Mouse (Mus musculus): ENCODE results near the gene Ola1. TPM values are rescaled to one million over a fixed set of nuclear protein-coding genes. Genes with fewer than 3 reads are reported as not detected.

The Ola1 gene
- total RNA-seq, 2 experiments from 2014 or later = 25.9 to 28.9 TPM

DNA sequence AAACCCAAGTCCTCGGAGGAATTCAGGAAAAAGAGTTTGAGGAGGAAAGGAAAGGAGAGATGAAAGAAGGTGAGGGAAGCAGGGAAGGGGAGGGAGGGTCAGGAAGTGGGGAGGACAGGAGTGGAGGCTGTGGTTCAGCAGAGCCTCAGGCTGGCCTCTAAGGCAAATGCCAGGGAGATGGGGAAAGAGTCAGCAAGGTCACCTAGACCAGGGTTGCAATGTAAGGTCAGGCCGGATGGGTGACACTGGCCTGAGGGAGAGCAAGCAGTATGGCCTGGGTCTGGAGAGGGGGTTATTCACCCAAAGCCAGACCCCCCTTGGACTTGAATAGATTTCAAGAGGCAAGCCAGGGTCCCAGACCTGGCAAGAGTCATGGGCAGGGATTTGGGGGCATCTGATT lies 147.5 kb downstream of the Ola1 start:
- no peak for ATAC-seq (replicated peaks; ENCODE audit: low FRiP score, poor library complexity, severe bottlenecking)

DNA sequence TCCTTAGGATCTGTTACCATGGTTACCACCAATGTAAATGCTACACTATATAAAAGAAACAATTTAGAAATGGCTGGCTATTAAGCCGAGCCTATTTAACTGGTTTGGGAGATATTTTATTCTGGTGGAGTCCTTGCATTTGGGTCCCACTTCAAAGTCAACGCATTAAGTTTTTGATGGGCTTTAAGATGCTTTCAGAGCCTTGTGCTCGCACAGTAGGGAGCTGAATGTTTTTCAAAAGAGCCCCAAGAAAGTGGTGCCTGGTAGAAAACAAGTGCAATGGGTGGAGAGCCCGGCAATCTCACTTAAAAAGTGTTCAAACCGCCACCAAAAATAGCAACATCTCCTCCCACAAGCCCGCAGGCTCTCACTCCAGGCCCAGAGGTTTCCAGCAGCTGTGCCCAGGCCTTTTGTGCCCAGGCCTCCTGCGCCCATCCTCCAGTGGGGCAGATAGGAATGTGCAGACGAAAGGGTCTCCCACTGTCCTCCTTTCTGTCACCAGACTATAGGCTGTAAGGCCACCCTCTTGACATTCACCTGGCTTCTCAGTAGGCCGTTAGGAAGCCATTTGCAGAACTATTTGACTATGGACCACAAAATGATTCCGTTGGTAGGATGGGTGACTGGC lies 148.2 kb downstream of the Ola1 start:
- ATAC-seq (replicated peaks; ENCODE audit: low FRiP score, poor library complexity, severe bottlenecking) = no peak

DNA sequence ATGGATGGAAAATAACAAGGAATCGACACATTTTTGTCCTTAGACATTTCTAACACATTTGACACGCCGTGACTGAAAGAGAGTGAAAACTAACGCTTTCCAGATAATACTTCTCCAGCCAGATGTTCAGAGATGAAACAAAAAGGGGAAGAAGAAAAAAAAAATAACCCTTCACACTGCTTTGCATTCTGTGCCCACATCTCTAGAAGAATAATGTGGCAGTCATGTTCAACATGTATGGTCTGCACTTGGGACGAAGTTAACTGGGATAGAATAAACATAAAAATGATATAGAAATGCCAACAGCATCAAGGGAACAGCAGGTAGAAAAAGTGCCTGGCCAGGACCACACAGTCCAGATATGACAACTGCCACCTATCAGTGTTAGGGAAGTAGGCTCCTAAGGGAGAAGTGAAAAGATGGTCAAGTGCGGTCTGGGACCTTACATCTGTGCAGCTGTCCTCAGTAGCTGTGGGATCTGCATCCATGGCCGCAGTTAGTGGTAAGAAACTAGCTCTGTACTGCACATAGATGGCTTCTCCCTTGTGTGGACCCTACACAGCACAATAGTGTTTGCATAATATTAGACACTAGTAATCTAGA lies 149.4 kb downstream of the Ola1 start:
- ATAC-seq (replicated peaks; ENCODE audit: low FRiP score, poor library complexity, severe bottlenecking) = no peak

DNA sequence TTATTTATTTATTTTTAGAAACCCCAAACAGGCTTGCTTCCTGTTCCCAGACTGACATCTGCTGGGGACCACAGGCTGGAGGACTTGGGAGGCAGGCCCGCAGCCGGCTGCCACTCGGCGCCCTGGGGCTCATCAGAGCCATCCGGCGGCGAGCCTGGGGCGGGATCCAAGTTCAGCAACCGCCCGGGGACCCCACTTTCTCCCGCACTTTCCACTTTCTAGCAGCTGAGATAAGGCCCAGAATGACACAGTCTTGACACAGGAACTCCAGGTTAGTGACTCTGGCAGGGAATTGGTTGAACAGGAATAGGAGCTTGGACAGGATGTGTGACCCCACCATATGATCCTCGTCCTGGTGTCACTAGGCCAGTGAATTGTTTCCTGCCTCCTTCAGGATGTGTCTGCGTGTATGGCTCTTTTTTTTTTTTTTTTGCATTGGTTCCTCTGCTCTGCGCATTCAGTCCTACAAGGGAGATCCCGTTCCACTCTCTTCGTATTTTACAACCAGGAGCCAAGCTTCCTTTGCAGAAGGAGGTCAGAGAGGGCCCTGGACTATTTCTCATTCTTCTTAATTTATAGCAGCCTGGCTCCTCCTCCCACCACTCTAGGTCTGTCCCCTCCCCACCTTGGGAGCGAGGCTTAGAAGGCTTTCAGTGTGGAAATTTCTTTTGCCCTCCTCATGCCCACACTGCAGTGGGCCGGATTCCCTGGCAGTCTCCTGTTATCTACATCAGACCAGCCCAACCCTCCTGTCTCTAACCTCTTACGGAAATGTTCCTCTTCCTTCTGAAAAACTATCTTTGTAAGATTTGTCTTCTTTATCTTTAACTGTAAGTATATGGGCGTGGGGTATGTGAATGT lies 152.2 kb downstream of the Ola1 start:
- peak; percentile 58; the same call in 1 of the 2 replicates for ATAC-seq (replicated peaks; ENCODE audit: low FRiP score, poor library complexity, severe bottlenecking)

DNA sequence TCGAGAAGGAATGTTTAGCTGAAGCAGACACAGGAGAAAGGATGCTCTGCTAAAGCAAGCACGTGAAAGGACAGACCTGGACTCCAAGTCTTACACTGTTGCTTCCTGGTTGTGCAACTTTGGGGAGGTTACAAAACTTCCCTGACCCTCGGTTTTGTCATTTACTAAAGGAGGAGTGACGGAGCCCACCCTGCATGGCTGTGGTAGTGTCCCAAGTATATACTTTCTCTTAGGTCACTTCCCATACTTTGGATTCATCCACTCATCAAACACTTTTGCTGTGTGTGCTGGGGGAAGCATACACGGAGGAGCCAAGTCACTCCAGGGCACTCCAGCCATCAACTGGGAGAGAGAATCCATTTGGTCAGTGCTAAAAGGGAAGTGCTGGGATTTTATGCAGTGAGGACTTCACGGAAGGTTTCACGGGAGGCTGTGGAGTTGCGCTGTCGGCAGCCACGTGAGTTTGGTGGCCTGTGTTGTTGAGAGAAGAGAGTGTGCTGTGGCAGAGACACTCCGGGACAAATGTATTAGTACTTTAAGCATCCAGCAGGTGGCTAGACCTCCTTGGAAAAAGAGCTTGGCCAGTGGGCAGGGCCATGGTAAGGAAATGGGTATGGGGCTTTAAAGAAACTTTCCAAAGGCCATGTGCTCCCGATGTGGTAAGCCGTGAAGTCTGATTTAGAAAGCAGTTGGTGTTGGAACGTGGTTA lies 154.7 kb downstream of the Ola1 start:
- no peak for ATAC-seq (replicated peaks; ENCODE audit: low FRiP score, poor library complexity, severe bottlenecking)

DNA sequence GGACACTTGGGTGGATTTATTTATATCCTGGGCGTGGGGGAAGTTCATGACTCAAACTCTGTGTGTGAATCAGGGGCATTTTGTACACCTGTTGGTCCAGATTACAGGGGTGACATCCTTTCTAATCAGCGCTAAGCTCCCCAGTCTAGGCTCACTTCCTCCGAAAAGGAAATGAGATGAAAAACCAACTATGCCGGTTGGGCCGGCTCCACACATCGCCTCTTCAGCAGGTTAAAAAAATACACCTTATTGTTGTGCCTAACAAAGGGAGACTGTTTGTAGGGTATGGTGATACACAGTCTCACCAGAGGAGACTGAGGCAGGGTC lies 158.5 kb downstream of the Ola1 start:
- no peak for ATAC-seq (replicated peaks; ENCODE audit: low FRiP score, poor library complexity, severe bottlenecking)

DNA sequence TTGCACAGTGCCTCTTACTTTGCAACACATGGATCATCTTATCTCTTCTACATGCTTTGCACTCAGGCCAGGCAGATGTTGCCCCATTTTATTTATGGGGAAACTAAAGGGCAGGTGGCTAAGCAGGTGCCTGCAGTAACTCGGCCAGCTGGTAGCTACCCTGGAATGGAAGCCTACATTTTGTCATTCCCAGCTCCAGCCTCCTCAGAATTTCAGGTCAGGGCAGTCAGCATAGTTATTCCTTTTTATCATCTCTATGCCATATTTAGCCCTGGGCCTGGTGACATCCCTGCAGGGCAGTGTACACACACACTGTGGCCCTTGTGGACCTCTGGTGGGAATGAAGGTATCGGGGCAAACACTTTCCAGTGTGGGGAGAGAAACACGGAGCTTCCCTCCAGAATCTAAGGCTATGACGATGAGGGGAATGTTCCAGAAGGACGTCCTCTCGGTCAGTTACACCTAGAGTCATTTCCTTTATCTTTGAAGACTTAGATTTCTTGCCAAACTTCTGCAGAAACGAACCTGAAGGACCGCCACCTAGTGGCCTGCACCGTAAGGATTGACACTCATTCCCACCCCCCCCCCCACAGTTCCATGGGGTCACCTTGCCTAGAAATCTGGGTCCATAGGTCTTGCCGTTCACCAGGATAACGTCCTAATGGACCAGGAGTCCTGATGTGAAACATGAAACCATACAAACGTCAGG lies 159.0 kb downstream of the Ola1 start:
- ATAC-seq (replicated peaks; ENCODE audit: low FRiP score, poor library complexity, severe bottlenecking) = peak; percentile 41; the same call in 1 of the 2 replicates

DNA sequence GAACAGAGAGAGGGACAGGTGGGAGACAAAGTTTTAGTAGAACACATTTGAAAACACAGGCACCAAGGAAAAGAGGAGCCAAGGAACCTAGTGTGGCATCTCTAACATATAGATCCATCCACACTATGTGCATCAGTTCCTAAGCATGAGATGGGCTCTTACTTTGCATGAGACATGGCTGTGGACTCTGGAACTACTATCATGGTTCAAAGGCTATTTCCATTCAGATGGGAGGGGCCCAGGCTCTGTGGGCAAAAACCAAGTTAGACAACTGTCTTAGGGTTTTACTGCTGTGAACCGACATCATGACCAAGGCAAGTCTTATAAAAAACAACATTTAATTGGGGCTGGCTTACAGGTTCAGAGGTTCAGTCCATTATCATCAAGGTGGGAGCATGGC lies 160.4 kb downstream of the Ola1 start:
- ATAC-seq (replicated peaks; ENCODE audit: low FRiP score, poor library complexity, severe bottlenecking) = peak; percentile 51; the same call in 1 of the 2 replicates

DNA sequence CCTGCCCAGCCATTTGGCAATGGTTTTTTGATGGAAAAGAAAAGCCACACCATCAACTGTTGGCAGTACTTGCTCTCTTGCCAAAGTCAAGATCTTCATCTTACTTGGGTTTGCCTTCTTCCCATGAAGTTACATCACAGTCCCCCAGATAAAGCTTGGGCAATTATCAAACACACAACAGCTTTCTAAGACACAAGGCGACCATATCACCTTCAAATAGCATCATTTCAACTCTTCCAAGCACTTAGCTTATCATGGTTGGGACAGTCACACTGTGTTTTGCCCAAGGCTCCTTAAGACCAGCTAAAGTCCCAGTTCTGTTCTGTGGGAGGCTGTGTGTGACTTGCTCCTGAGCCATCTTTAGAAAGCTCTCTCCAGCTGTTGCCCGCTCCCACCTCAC lies 161.1 kb downstream of the Ola1 start:
- no peak for ATAC-seq (replicated peaks; ENCODE audit: low FRiP score, poor library complexity, severe bottlenecking)

DNA sequence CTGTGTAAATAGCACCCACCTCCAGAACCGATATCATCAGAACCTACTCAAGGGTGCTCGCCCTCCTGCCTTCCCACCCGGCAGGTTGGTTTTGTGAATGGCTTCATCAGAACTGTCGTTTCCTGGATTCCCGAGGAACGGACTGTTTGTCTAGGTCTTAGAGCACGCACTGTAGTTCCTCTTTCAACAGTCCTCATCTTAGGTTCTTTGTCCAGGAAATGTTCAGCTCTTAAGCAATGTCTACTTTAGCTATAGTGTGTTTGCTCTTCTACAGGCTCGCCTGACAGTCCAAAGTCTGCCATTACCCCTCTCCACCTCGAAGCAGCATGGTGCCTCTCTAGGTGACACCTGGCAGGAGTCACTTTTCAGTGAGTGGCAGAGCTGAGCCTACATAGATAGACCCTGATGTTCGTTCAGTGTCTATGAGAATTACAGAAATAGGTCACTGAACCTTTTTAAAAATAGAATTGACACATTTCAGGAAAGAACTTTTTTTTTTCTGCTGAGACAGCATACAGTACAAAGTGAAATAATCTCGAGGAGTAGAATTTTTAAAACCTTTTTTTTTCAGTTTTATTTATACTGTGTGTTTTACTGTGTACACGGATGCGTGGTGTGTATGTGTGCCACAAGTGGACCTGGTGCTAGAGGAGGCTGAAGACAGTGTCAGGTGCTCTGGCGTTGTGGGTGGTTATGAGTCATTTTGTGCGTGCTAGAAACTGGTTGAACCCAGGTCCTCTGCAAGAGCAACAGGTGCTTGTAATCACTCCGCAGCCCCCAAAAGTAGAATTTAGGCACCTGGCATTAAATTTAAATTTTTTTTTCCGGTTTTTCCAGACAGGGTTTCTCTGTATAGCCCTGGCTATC lies 162.4 kb downstream of the Ola1 start:
- ATAC-seq (replicated peaks; ENCODE audit: low FRiP score, poor library complexity, severe bottlenecking) = no peak

DNA sequence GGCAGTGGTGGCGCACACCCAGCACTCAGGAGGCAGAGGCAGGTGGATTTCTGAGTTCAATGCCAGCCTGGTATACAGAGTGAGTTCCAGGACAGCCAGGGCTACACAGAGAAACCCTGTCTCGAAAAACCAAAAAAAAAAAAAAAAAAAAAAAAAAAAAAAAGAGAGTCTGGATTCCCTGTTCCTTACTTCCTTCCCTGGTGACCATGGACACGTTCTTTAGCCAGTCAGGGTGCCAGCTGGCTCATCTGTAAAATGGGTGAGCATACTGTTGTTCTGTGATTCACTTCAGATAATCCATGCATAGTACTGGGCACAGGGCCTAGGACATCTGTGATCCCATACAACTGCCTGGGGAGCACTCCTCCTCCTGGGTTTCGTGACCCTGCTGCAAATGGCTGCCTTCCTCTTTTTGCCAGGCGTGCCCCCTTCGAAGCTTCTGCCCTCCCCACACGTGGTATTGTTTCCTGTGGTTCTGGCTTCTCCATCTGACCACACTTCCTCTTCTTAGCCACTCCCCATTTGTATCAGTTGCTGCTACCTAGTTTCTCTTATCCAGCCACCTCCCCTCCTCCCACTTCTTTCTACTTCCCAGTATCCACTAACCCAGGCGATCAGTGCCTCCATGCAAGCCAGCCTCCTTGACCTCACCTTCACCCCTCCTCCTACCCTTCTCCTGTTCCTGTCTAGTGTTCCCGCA lies 164.8 kb downstream of the Ola1 start:
- ATAC-seq (replicated peaks; ENCODE audit: low FRiP score, poor library complexity, severe bottlenecking) = no peak

DNA sequence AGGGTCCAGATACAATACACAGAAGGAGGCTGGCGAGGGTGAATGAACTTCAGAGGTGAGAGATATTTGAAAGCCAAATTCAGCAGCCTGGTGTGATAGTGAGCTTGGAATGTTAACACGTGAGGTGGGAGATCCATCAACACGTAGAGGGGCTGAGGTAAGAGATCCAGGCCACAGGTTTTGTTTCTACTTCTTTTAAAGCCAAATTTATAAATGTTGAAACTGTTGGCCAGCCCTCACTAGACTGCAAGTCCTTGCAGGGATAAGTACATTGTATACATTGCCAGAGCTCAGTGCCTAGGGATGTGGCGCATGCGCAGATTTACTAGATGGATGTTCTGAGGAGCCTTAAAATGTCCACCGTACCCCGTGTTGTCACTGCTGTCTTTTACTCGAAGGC lies 168.3 kb downstream of the Ola1 start:
- no peak for ATAC-seq (replicated peaks; ENCODE audit: low FRiP score, poor library complexity, severe bottlenecking)

DNA sequence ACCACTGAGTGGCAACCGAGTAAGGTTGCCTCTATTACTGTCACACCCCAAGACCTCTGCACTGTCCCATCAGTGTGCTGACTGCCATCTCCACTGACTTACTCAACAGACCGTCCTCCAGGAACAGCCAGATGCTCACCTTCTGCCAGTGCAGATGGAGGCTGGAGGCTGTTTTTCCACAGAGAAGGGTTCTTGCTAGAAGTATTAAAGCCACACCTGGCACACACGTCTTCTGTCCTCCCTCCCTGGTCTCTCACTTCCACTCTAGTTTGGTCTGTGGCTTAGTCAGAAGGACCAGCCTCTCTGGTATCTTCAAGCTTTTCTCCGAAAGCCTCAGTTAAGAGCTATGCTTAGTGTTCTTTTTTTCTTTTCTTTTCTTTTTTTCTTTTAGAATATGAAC lies 168.7 kb downstream of the Ola1 start:
- no peak for ATAC-seq (replicated peaks; ENCODE audit: low FRiP score, poor library complexity, severe bottlenecking)

DNA sequence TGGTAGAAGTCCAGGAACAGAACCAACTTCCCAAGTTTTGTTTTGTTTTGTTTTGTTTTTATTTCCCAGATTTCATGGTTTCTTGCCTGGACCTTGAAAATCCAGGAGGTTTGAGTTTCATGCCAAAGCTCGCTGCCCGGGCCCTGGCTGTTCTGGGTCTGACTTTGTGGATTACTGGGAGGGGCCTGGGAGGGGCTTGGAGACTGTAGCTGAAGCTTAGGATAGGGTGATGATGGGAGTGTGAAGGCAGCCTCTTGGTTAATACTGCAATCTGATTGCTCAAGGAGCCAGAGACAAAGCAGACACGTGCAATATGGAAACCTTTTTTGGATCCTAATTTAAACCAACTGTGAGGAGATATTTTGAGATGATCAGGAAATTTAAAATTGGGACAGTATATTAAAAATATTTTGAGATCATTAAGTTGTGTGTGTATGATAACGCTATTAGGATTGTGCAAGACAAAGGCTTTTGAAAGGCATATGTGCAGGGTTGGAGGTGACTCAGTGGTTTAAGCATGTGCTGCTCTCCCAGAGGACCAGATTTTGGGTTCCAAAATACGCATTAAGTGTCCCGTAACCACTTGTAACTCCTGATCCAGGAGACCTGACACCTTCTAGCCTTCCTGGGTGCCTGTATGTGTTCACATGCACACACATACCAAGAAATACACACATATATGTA lies 169.6 kb downstream of the Ola1 start:
- no peak for ATAC-seq (replicated peaks; ENCODE audit: low FRiP score, poor library complexity, severe bottlenecking)

DNA sequence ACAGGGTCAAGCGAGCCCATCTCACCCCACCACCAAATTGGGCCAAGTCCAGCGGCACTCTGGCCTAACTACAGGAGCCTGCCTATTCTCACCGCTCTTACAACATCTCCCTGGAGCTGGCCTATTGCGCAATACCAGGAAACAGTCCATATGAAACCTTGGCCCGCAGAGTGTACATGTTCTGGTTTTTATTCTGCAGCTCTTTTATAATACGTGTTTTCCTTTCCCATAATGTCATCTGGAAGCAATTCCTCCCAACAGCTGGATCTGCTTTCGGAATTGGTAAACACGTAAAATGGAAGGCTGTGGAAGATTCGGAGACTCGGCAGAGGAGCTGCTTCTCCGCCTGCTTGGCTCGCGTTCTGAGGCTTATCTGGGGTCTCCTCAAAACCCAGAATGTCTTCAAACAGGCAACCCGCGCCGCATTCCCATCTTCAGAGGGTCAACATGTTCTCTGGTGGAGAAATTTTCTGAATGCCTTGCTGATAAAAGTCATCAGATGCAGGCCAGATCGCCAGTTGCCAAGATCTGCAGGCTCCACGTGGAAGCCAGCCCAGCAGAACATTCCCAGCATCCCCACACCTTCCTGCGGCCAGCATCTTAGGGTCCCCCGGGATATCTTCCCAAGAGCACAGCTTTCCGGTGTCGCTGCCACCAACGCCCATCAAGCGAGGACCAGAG lies 171.5 kb downstream of the Ola1 start:
- ATAC-seq (replicated peaks; ENCODE audit: low FRiP score, poor library complexity, severe bottlenecking) = no peak

DNA sequence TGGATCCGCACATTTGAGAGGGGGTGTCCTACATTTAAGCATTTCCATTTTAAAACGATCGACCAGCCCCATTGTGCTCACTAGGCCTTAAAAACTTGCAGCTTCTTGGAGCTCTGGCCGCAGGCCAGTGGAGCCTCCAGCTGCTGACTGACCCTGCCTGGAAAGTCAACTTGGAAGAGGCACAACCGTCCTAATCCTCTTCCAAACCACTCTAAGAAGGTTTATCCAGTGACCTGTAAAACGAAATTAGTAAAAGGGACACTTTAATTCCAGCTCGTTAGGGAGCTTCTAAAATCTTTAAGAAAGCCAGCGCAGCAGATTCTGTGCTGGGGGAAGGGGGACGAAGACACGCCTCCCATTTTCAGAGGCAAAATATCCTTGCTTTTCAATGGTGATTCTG lies 172.1 kb downstream of the Ola1 start:
- no peak for ATAC-seq (replicated peaks; ENCODE audit: low FRiP score, poor library complexity, severe bottlenecking)

DNA sequence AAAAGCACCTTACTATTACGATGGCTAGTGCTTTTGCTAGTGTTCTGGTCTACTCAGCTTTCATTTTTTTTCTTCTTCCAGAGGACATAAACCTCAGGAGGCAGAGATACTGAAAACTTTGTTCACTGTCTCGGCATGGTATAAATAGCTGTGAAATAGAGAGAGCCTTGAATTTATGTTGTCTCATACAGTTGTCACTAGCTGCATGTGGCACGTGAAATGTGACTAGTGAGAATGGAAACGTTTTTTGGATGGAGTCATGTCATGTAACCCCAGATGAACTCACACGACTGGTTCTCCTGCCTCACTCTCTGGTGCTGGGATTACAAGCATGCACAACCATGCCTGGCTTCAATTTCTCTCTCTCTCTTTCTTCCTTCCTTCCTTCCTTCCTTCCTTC lies 173.2 kb downstream of the Ola1 start:
- ATAC-seq (replicated peaks; ENCODE audit: low FRiP score, poor library complexity, severe bottlenecking) = no peak

Measured in erythroid progenitor cell, adult 5-6 weeks (primary cell).